Mouse (Mus musculus): ENCODE measurements around the gene Dbh.
A peak's percentile ranks its signal among the peaks of the same experiment; 100 is the strongest.

Dbh gene

DNA sequence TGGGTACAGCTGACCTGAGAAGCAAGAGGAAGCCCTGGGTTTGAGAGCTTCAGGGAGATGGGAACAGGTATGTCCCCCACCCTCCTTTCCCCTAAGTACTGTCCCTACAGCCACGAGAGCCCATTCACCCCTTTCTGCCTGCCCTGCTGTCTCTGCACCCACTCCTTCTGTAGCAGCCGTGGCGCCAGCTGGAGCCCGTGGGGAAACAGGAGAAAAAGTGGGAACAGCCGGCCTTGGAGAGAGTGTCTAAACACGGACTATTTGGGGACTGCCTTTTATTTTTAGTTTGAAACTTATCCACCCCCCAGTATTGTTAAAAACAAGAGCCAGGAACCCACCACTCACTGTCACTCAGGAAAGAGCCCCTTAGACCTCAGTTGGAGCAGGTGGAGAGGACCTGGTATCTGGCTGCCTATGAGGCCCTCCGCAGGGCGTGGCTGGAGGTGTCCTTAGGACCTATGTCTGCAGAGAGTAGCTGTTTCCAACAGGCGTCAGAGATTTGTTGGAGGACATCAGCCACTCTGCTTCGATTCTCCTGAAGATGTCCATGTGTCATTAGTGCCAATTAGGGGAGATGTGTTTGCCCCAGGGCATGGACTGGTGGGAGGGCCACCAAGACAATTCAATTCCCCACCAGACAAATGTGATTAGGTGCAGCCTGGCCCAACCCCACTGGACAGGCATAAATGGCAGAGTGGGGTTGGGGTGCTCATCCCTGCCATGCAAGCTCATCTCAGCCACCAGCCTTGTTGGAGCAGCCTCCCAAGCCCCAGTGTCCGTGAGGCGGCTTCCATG lies at the start of gene Dbh:
Dbh (plus strand) TSS at position 438 of the 795 bp plus-strand sequence.
- DNase-seq = peak; percentile 79

DNA sequence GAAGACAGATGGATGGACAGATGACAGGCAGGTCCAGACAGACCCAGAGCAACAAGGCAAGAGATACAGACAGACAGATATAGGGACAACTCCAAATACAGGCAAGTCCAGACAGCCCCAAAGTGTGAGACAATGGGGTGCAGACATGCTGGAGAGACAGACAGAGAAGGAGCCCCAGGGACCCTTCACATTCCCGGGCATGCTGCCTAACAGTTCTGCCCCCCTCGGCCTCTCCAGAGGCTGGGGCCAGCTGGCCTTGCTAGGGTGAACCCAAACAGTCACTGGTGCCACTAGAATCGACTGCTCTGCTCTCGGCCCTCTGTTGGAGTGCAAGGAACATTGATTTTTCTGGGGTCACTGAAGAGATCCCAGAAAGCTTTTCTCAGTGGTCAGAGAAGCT lies 46.6 kb upstream of the Dbh start:
- DNase-seq = no peak

DNA sequence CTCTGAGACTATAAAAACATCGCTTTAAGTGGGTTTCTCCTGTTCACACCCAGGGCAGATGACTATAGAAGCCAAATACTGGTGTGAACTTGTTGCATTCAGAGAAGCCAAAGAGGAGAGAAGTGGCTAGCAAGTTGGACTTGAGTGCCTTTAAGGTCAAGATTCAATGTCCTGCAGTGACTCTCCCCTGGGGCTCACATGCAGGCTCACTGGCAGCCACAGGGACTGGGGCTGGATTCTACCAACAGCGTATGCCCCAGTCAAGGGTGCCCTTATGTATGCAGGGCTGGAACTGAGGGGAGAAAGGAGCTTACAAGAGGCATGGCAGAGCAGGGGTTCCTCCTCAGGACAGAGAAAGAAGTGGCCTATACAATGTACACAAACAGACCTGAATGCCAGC lies 45.3 kb upstream of the Dbh start:
- DNase-seq = no peak

DNA sequence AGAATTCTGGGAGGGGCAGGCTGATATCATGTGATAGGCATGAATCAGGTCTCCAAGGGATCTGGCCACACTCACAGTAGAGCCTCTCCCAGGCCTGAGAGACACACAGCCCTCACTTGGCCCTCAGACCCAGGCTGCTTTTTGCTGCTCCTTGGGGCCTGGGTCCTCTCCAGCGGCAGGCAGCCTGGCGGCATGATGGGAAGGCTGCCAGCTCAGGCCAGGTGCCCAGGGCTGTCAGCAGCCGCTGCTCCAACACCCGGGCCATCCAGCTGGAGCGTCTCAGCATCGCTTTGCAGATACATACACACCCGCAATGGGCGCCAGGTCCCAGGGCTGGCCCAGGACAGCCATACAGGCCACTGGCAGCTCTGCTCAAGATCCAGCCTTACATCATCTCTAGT lies 44.8 kb upstream of the Dbh start:
- no peak for DNase-seq

DNA sequence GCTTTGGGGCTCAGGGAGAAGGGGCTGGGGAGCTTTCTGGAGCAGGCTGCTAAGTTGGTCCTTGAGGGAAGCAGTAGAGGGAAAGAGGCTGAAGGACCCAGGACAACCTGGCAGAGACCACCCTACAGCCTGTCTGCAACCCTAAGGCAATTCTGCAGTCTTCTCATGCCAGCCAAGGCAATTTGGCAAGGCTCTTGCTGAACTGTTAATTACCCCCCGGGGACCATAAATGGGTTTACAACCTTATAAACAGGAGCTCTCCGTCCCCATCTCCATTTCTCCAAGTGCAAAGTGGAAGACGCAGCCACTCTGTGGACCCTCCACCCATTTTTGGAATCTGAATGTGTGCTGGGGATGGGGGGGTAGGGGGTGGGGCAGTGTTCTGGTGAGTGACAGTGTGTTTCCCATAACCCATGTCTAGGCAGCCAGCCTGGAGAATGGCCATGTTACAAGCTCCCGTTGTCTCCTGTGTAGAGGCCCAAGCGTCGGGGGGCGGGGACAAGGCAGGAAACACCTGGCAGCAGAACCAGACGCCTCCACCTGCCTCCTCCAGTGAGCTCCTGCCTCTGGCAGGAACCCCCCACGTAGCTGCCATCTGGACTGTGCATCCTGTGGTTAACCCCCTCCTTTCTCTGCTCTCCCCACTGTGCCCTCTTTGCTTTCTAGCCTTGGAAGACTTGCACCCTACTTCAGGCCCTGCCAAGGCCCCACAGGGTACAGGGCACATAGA lies 43.2 kb upstream of the Dbh start:
- no peak for DNase-seq

- no peak for DNase-seq
These were observed 42.5 kb upstream of the Dbh start for GRCm38 (mm10) chr2:27122578-27122977.

GRCm38 (mm10) chr2:27123121-27123520 lies 41.9 kb upstream of the Dbh start:
- DNase-seq = no peak

GRCm38 (mm10) chr2:27125979-27126378 lies 39.1 kb upstream of the Dbh start:
- no peak for DNase-seq

DNA sequence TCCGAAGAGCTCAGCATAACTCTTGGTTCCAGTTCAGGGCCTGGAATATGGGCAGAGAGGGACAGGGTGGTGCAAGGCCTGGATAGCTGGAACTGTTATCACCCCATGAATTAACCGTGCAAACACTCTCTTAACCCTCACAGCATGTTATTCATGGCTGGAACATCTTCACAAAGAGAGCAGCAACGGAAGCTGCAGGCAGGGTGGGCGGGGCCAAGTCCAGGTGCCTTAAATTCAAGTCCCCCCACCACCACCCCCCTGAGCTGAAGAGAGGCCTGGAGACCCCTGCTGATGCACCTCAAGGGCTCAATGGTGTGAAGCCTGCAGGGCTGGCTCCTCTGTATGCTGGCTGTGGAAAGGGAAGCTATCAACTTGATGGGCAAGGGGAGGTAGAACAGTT lies 38.5 kb upstream of the Dbh start:
- DNase-seq = no peak

- DNase-seq = no peak
These were observed 36.0 kb upstream of the Dbh start for GRCm38 (mm10) chr2:27128990-27129389.

DNA sequence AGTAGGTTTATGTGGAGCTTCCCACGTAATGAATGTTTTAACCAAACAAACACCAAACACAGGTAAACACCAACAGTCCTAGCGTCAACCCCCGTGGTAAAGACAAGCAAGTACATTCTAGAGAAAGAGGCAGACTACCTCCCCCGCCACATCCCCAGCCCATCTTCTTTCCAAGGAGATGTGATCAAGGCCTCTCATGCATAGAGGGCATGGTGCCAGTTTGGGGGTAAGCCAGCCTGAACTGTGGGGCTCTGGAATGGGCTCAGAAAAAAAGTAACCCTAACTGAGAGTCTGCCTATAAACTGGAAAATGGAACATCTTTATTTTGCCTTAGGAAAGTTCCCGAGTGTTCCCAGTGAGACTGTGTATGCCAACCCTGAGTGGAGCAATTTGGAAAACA lies 29.1 kb upstream of the Dbh start:
- no peak for DNase-seq

DNA sequence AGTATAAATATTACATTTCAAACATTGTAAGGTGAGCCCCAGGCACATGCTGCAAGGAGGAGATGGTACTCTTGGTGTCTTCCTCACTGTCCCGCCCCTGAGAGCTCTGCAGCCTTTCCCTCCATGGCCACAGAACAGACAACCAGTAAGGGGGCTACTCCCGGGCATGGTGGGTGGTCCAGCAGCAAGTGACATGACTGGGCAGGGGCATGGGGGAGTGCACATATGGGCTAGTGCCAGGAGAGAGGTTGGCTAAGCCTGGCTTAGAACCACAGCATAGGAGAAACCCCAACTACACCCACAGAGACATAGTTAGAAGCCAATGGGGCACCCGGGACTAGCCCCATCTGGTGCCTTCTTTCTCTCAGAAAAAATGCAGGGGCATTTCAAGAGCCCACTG lies 28.7 kb upstream of the Dbh start:
- DNase-seq = no peak

- DNase-seq = no peak
These were observed 28.2 kb upstream of the Dbh start for GRCm38 (mm10) chr2:27136789-27137188.

DNA sequence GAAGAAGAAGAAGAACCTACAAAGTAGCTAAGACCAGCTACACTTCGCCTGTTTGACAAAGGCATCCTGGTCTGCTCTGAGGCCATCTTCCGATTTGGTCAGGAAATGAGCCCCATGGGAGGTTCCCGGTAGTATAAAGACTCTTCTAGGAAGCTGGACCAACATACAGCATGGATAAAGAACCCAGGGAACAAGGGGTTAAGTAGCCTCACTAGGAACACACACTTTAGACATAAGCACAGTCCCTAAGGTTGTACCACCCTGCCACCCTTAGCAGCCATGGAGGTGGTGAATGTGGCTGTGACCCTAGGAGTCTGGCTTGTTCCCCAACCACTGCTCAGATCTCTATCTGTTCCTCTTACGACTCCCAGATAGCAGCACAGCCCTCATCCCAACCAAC lies 26.7 kb upstream of the Dbh start:
- no peak for DNase-seq

DNA sequence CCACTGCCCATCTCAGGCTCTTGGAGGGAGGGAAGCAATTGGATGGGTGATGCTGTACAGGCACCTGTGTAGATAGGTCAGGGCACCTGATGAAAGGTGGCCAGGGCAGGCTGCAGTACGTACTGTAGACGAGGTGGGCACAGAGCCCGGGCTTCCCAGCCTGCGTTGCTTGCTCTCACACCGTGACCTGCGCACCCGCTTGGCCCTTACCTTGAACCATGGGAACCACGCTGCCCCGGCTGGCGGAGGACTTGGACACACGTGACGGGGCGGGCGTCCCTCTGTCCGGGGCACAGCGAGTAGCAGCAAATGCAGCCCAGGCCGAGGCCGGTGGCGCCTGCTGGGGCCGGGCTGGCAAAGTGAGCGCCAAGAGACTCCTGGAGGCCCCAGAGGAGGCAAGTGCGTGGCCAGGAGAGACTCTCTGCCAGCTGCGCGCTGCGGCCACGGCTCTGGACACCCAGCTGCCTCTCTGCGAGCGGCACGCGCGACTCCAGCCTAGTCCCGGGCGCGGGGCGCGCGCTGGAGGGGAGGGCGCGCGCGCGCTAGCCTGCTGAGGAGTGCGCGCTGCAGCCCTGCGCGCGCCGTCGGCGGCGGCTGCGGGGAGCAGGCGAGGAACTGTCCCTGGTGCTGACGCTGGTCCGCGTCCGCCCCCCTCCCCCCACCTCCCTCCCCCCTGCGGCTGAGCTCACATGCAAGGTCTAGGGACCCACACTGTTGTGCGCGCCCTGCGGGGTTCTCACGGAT lies 22.9 kb upstream of the Dbh start, which contains the start of gene Fam163b:
Fam163b (minus strand) TSS at position 542 of the 744 bp plus-strand sequence.
- DNase-seq = peak; percentile 76

DNA sequence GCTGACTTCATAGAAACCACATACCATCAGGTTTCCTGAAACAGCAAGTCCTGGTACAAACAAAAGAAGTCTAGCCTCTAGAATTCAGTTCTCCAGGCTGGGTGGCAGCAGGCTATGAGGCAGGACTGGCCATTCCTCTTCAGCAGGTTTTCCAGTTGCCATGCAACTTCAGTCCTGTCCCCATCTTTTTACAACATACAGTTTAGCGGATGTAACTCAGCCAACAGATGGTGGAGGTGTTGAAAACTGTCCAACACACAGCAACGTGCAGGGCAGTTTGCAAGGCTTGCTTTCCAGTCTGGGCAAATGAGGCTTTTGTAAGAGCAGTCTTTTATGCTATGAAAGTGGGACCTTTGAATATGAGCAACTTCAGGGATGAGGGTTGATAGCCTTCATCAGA lies 20.1 kb upstream of the Dbh start:
- DNase-seq = no peak

- no peak for DNase-seq
These were observed 18.2 kb upstream of the Dbh start for GRCm38 (mm10) chr2:27146840-27147239.

DNA sequence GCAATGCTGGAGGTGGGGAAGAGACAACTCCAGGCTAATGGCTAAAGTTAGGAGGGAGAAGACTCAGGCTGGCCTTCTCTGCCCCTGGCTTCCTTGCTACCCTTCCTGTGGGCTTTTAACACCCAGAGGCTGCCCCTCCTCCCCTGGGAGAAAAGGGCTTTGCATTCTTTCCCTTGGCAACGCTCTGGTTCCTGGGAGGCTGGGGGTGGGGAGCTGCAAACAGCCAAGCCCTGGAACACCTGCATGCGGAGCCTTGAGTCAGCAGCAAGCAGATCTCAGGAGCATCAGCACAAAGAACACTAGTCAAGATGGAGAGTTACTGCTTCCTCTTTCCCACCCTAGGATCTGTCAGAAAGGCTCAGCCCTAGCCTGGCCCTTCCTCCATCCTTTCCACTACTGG lies 15.6 kb upstream of the Dbh start:
- no peak for DNase-seq

- no peak for DNase-seq
These were observed 10.4 kb upstream of the Dbh start for GRCm38 (mm10) chr2:27154466-27155185.

DNA sequence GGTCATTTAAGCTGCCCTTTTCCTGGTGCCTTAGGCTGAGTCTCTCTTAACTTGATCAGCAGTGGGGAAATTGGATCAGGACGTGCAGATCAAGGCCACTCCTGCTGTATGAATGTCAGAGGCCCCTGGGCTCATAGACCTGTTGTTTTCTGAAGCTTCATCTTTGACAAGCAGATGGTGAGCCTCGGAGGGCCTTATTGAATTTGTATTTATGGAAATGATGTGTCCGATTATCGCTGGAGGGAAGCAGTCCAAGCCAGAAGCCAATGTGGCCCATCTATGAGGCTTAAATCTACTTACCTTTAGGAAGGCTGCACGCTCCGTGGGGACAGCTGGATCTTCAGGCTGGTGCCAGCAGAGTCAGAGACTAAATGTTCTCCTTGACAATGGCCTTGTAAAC lies 8.4 kb upstream of the Dbh start:
- no peak for DNase-seq

- DNase-seq = no peak
These were observed 3.5 kb upstream of the Dbh start for GRCm38 (mm10) chr2:27161526-27161925.

DNA sequence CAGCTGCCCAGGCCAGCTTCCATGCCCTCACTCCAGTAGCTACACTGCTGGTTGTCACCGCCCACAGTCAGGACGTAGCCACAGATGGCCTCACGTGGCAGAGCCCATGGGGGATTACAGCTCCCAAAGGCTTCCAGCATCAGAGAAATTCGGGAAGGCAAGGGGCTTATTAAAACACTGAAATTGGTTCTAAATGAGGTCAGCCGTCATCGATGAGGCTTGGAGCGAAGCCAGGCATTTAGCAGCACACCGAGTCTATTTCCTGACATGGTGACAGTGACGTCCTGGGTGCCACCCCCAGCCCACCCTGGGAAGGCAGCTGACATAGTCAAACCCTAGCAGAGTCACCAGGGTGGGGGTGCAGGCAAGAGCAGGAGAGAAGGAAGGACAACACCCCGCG lies 2.4 kb upstream of the Dbh start:
- DNase-seq = no peak

GRCm38 (mm10) chr2:27163851-27164250 lies 1.2 kb upstream of the Dbh start:
- DNase-seq = peak; percentile 38

Data from right cerebral cortex, postnatal 25 days (tissue).